Mouse (Mus musculus): ENCODE measurements around the gene Tnxb.

Gene Tnxb

GRCm38 (mm10) chr17:34643379-34643778 is 27.0 kb upstream of the Tnxb start:
- DNase-seq (ENCODE audit: low read depth, low spot score), result no peak

DNA sequence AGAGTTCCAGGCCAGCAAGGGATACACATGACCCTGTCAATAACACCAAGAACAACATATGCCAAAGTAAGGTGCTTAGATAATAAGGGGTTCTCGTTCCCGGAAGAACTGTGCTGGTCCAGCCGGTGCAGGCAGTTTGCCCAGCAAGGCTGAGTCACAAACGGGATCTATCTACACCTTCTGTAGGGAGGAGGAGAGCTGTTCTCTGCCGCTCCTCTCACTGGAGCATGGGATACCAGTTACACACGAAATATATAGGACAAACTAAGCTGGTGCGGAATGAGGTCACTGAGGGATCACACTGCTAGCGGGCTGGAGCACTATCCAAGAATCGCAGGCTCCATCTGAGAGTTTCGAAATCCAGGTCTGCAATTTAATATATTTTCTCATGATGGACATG is 26.4 kb upstream of the Tnxb start:
- no peak for DNase-seq (ENCODE audit: low read depth, low spot score)

GRCm38 (mm10) chr17:34644608-34645007 is 25.7 kb upstream of the Tnxb start, which contains the start of gene Fkbpl:
Gene Fkbpl, plus strand, starts transcription at chr17:34644764.
- peak; percentile 95 for DNase-seq (ENCODE audit: low read depth, low spot score)

DNA sequence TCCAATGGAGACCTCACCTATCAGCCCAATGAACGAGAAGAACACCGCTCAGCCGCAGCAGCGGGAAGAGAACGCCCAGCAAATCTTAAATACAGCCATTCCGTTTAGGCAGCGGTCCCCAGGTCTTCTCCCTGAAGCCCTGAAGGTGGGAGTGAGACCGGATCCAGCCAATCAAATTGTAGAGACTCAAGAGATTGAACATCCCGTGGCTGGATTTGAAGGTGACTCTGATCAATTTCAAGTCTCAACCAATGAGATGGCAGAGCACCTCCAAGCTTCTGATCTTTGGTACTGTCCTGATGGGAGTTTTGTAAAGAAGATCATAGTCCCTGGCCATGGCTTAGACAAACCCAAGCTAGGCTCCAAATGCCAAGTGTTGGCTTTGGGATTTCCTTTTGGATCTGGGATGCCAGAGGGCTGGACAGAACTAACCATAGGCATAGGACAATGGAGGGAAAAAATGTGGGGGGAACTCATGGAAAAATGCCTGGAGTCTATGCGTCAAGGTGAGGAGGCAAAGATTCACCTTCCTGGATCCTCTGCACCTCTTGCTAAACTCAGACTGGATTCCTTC is 25.0 kb upstream of the Tnxb start:
- DNase-seq (ENCODE audit: low read depth, low spot score), result no peak

DNA sequence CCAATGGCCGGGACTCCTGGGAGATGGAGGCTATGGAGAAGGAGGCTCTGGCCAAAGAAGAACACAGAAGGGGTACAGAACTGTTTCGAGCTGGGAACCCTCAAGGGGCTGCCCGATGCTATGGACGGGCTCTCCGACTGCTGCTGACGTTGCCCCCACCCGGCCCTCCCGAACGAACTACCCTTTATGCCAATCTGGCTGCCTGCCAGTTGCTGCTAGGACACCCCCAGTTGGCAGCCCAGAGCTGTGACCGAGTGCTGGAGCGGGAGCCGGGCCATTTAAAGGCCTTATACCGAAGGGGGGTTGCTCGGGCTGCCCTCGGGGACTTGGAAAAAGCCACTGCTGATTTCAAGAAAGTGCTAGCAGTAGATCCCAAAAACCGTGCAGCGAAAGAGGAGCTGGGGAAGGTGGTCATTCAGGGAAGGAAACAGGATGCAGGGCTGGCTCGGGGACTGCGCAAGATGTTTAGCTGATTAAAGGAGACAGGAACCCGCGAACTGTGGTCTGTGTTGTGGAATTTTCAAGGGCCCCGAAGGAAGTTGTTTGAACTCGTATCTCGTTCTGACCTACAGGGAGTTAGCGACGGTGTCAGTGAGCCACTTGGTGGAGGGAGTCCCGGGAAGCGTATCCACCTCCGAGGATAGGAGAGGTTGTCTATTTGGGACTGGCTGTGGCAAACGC is 24.4 kb upstream of the Tnxb start:
- no peak for DNase-seq (ENCODE audit: low read depth, low spot score)

GRCm38 (mm10) chr17:34646906-34647787 is 23.2 kb upstream of the Tnxb start, which contains the start of gene Atf6b:
Gene Atf6b, plus strand, starts transcription at chr17:34647146.
- DNase-seq (ENCODE audit: low read depth, low spot score), result peak; percentile 93

GRCm38 (mm10) chr17:34648141-34648890 is 22.0 kb upstream of the Tnxb start:
- no peak for DNase-seq (ENCODE audit: low read depth, low spot score)

DNA sequence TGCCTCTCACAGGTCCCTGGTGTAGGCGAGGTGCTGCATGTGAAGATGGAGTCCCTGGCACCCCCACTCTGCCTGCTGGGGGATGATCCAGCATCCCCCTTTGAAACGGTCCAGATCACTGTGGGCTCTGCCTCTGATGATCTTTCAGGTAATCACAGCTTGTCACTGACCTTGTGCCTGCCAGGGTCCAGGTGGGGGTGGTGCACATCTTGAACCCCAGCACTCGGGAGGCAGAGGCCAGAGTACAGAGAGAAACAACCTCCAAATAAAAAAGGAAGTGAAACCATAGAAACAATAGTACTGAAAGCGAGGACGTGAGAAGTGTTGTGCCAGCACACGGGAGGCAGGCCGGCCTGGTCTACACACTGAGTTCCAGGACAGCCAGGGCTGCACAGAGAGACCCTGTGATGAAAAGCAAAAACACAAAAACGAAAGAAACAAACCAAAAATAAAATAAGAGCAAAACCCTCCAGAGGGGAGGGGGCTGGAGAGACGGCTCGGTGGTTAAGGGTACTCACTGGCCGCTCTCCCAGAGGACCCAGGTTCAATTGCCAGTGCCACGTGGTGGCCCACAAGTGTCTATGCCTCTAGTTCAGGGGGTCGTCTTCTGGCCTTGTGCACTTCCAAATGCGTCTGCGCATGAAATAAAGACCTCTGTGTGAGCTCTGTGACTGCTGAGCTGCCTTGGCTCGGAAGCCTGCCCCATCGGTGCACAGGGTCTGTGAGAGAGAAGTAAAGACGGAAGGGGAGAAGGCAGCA is 21.1 kb upstream of the Tnxb start:
- no peak for DNase-seq (ENCODE audit: low read depth, low spot score)

- DNase-seq (ENCODE audit: low read depth, low spot score), result no peak
Observed at GRCm38 (mm10) chr17:34650781-34651180, 19.6 kb upstream of the Tnxb start.

DNA sequence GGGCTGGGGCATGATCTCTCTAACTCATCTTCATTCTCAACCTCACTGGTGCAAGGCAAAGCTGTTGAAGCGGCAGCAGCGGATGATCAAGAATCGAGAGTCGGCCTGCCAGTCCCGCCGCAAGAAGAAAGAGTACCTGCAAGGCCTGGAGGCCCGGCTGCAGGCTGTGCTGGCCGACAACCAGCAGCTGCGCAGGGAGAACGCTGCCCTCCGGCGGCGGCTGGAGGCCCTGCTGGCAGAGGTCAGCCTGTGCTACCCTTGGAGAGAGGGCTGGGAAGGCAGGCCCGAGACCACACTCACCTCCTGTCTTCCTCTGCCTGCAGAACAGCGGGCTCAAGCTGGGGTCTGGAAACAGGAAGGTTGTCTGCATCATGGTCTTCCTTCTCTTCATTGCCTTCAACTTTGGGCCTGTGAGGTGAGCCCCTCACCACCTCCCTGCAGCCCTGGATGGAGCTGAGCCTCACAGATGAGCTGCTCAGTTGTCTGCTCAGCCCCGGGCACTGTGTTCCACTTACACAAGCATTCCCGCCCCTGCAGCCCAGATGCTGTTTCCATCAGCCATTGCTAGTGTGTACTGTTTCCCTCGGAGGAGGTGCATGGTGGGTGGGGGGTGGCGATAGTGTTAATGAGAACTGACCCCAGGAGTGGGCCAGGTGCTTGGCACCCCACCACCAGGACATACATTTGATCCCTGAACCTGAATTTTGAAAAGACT is 18.7 kb upstream of the Tnxb start:
- no peak for DNase-seq (ENCODE audit: low read depth, low spot score)

GRCm38 (mm10) chr17:34652546-34652945 is 17.8 kb upstream of the Tnxb start:
- no peak for DNase-seq (ENCODE audit: low read depth, low spot score)

DNA sequence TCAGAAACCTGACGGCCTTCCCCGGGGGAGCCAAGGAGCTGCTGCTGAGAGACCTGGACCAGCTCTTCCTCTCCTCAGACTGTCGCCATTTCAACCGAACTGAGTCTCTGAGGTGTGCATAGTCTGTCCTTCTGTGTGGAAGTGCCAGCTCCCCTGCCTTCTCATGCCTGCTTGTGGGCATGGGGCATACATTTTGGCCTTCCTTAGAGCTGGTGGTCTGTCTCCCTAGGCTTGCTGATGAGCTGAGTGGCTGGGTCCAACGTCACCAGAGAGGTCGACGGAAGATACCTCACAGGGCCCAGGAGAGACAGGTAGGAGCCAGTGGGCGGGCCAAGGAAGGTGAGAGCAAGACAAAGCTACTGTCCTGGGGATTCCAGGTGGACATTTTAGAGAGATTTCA is 17.4 kb upstream of the Tnxb start:
- no peak for DNase-seq (ENCODE audit: low read depth, low spot score)

DNA sequence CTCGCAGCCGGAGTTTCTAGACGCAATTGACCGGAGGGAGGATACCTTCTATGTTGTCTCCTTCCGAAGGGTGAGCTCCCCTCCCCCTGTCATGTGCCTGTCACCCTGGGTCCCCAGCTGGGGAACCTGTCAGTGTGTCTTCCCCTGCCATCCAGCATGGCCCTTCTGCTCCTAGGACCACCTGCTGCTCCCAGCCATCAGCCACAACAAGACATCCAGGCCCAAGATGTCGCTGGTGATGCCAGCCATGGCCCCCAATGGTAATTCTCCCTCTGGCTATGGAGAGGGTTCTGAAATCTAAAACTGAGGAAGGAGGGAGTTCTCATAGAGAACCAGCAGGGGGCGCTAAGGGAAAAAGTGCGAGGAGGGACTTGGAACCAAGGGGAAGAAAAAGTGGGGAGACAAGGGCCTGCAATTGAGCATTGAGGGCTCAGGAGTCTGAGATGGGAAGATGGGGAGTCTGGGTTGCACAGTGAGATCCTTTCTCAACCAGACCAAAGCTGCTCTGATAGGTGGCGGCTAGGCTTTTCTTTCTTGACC is 16.5 kb upstream of the Tnxb start:
- DNase-seq (ENCODE audit: low read depth, low spot score), result no peak

DNA sequence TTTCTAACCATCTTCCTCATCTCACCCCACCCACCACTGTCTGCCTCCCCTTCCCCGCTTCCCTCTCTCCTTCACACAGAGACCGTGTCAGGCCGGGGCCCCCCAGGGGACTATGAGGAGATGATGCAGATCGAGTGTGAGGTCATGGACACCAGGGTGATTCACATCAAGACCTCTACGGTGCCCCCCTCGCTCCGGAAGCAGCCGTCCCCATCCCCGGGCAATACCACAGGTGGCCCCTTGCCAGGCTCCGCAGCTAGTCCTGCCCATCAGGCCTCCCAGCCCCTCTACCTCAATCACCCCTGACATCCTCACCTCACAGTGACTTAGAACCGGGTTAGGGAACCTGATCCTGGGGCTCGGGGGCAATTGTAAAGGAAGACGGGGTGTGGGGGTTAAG is 15.9 kb upstream of the Tnxb start:
- DNase-seq (ENCODE audit: low read depth, low spot score), result no peak

GRCm38 (mm10) chr17:34655160-34655559 is 15.2 kb upstream of the Tnxb start:
- no peak for DNase-seq (ENCODE audit: low read depth, low spot score)

DNA sequence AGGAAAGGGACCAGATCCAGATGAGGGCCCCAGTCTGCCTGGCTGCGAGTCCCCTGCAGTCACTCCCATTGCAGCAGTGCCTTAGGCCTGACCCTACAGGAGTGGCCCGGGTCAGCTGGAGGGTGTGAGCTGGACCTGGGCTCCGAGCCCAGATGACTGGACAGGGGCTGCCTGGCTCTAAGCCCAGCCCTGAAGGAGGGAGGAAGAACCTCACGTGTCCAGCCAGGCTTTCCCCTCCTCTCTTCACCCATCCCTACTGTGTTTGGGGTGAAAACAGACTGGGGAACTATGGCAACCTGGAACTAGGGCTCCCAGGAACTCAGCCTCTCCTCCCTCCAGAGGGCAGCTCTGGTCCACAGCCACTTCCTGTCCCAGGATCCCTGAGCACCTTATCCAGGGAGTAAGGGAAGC is 14.7 kb upstream of the Tnxb start:
- no peak for DNase-seq (ENCODE audit: low read depth, low spot score)

- no peak for DNase-seq (ENCODE audit: low read depth, low spot score)
Observed at GRCm38 (mm10) chr17:34656666-34657065, 13.7 kb upstream of the Tnxb start.

DNA sequence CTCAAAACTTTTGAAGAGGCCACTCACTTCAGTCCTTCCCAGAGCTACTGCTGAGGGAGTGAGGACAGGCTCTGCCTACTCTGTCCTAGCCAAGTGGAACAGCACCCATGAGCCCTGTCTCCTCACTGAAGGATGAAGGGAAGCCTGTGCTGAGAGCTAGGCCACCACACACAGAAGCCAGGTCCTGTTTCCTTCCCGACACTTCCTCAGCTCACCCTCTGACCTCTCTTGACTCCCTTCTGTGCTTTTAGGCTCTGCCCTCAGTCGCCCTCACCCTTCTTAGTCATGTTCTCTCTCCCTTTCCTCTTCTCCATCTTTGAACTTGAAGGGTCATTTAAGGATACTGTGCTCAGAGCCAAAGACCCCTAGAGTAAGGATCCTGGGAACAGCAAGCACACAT is 13.1 kb upstream of the Tnxb start:
- DNase-seq (ENCODE audit: low read depth, low spot score), result no peak

- no peak for DNase-seq (ENCODE audit: low read depth, low spot score)
Observed at GRCm38 (mm10) chr17:34658145-34658544, 12.2 kb upstream of the Tnxb start.

GRCm38 (mm10) chr17:34658591-34658990 is 11.7 kb upstream of the Tnxb start:
- DNase-seq (ENCODE audit: low read depth, low spot score), result no peak
